Mouse (Mus musculus) intestine, embryonic 14.5 days (tissue): ENCODE measurements around the gene Cntn2. TPM values are rescaled to one million over a fixed set of nuclear protein-coding genes. Genes with fewer than 3 reads are reported as not detected.

Experiments
- ATAC-seq: fragments of 200-750 bp; cut with Nextera tagmentation; replicated peaks from 2 replicates; pipeline ENCODE4 v1.8.0; 2017; ENCODE audit warnings: low read depth, moderate number of reproducible peaks, moderate TSS enrichment, moderate library complexity; ENCODE audit not compliant: low FRiP score, low TSS enrichment
- DNase-seq: peaks from one replicate; pipeline ENCODE4 v3.0.0-alpha.2; 2018; ENCODE audit warnings: low spot score
- H3K27ac ChIP-seq: fragments of 300-500 bp; sonication (generic); 2 replicates; pipeline ENCODE4 v1.5.1; 2014; ENCODE audit warnings: low read depth, mild to moderate bottlenecking, control low read depth
- H3K27me3 ChIP-seq: fragments of 300-500 bp; sonication (generic); replicated peaks from 2 replicates; pipeline ENCODE4 v1.6.1; 2014; ENCODE audit warnings: low read length, control low read depth; ENCODE audit not compliant: control insufficient read depth, insufficient read depth
- H3K36me3 ChIP-seq: fragments of 300-500 bp; sonication (generic); 2 replicates; pipeline ENCODE4 v1.6.1; 2014; ENCODE audit warnings: low read length, control low read depth; ENCODE audit not compliant: control insufficient read depth, insufficient read depth
- H3K4me1 ChIP-seq: fragments of 300-500 bp; sonication (generic); replicated peaks from 2 replicates; pipeline ENCODE4 v1.6.1; 2014; ENCODE audit warnings: low read length, control low read depth, mixed read lengths; ENCODE audit not compliant: control insufficient read depth, insufficient read depth
- H3K4me2 ChIP-seq: fragments of 300-500 bp; sonication (generic); 2 replicates; pipeline ENCODE4 v1.6.1; 2014; ENCODE audit warnings: low read length
- H3K4me3 ChIP-seq: fragments of 300-500 bp; sonication (generic); 2 replicates; pipeline ENCODE4 v1.5.1; 2014; ENCODE audit warnings: low read depth, low read length, control low read depth, mixed read lengths
- H3K9ac ChIP-seq: fragments of 300-500 bp; sonication (generic); 2 replicates; pipeline ENCODE4 v1.6.1; 2014; ENCODE audit warnings: mild to moderate bottlenecking, low read length
- H3K9me3 ChIP-seq: fragments of 300-500 bp; sonication (generic); 2 replicates; pipeline ENCODE4 v1.6.1; 2016; ENCODE audit warnings: low read length, control low read depth; ENCODE audit not compliant: control insufficient read depth
- WGBS: fragments of 180-500 bp; shearing (Covaris S2); extraction: QIAGEN DNeasy Blood & Tissue Kit; methylation state at CpG from one replicate; pipeline ENCODE4 v1.1.7; 2014; 5-methylcytosine and 5-hydroxymethylcytosine counted together
- polyA plus RNA-seq: library from polyadenylated mRNA; unstranded; fragments of >200 nt; fragmentation: Nextera tagmentation; extraction: Ambion mirVana; gene quantifications from 2 replicates; pipeline ENCODE4 v1.2.1, GENCODE M21; 2014

The Cntn2 gene
- polyA plus RNA-seq, 1 experiment from 2014 or later = 0.32 TPM

GRCm38 (mm10) chr1:132562337-132562795, 19.3 kb upstream of the Cntn2 start:
- H3K36me3 ChIP-seq = no peaks in the 10 kb centered on the region
- no peak overlapping the region for H3K9ac ChIP-seq
- DNase-seq = no peak
- peaks cover 13% of the 10 kb centered on the region for H3K4me1 ChIP-seq
- no peak overlapping the region for H3K4me3 ChIP-seq
- no peak overlapping the region for H3K4me2 ChIP-seq
- no peak overlapping the region for H3K27ac ChIP-seq
- no peaks in the 10 kb centered on the region for H3K9me3 ChIP-seq
- ATAC-seq = no peak
- H3K27me3 ChIP-seq = no peaks in the 10 kb centered on the region
- 28% methylated on average over 10 of the region's 10 CpGs for WGBS

- H3K4me3 ChIP-seq = no peak overlapping the region
- no peak overlapping the region for H3K9ac ChIP-seq
- H3K27me3 ChIP-seq = no peaks in the 10 kb centered on the region
- WGBS = 74% methylated on average over 8 of the region's 8 CpGs
- ATAC-seq (no peak), DNase-seq (no peak)
- no peak overlapping the region for H3K27ac ChIP-seq
- peaks cover 14% of the 10 kb centered on the region for H3K4me1 ChIP-seq
- no peaks in the 10 kb centered on the region for H3K36me3 ChIP-seq
- no peak overlapping the region for H3K4me2 ChIP-seq
- H3K9me3 ChIP-seq = no peaks in the 10 kb centered on the region
Measured at GRCm38 (mm10) chr1:132560907-132561700, 18.0 kb upstream of the Cntn2 start.

- Histone ChIP-seq H3K27me3 (no peaks in the 10 kb centered on the region), H3K4me3 (no peak overlapping the region), H3K9ac (no peak overlapping the region), H3K4me1 (peaks cover 14% of the 10 kb centered on the region), H3K27ac (no peak overlapping the region), H3K4me2 (no peak overlapping the region), H3K9me3 (no peaks in the 10 kb centered on the region), H3K36me3 (no peaks in the 10 kb centered on the region)
- ATAC-seq = no peak
- WGBS = 28% methylated on average over 6 of the region's 6 CpGs
- DNase-seq = no peak
Measured at GRCm38 (mm10) chr1:132559045-132559444, 16.0 kb upstream of the Cntn2 start.

DNA sequence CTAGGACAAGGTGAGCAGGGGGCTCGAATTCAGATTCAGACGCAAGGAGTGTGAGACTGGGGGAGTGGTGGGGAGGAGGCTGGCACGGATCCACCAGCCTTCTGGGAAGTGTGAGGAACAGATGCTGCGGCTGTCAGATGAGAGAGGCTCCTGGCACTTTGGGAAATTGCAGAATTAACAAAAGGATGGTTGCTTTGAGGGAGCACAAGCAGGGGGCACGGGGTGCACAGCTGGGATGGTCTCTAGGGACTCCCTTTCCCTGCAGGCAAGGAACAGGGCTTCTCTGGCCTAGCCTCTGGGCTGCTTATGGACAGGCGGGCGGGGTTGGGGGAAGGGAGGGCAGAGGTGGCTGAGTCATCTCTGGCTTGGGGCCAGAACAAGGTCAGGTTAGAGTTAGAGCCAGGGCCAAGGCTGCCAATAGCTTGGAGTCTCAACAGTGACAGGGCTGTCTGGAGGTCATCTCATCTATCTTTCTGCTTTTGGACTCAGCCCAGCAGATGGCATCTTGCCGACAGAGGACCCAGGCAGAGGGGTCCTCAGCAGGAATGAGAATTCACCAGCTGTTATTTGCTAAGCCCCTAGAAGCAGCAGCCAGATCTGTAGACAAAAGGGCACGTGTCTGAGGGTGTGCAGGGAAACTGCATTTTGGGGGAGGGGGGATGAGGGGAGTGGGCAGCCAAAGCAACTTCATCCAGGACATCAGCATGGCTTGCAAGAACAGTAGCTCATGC, 15.0 kb upstream of the Cntn2 start:
- WGBS = 16% methylated on average over 9 of the region's 9 CpGs
- Histone ChIP-seq H3K4me3 (no peak overlapping the region), H3K4me2 (no peak overlapping the region), H3K9me3 (no peaks in the 10 kb centered on the region), H3K27ac (0 out of 2 replicates have a peak overlapping the region, but pooled peaks have one; percentile 1), H3K4me1 (peaks cover 14% of the 10 kb centered on the region), H3K9ac (no peak overlapping the region), H3K36me3 (no peaks in the 10 kb centered on the region), H3K27me3 (no peaks in the 10 kb centered on the region)
- ATAC-seq (peak; percentile 87), DNase-seq (peak; percentile 75)

DNA sequence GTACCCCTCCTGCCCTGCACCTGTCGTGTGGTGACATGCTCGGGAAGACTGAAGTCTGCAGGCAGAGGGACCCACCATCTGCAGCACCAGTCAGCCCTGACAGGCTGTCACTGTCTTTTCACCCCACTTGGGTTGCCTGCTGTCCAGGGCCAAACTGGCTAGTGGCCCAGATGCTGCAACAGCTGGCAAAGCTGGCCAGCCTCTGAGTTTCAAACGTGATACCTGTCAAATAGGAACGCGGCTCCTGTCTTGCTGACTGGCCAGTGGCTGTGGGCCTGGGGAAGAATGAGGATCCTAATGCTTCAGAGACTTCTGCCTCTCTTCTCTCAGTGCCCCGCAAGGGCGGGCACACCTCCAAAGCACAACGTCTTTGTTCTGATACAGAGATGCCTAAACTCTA, 733 bp upstream of the Cntn2 start:
- 72% methylated on average over 8 of the region's 8 CpGs for WGBS
- Histone ChIP-seq H3K9ac (no peak overlapping the region), H3K9me3 (no peaks in the 10 kb centered on the region), H3K27ac (no peak overlapping the region), H3K4me3 (no peak overlapping the region), H3K4me2 (no peak overlapping the region), H3K27me3 (peaks cover 31% of the 10 kb centered on the region), H3K4me1 (peaks cover 20% of the 10 kb centered on the region), H3K36me3 (no peaks in the 10 kb centered on the region)
- DNase-seq (no peak), ATAC-seq (no peak)

DNA sequence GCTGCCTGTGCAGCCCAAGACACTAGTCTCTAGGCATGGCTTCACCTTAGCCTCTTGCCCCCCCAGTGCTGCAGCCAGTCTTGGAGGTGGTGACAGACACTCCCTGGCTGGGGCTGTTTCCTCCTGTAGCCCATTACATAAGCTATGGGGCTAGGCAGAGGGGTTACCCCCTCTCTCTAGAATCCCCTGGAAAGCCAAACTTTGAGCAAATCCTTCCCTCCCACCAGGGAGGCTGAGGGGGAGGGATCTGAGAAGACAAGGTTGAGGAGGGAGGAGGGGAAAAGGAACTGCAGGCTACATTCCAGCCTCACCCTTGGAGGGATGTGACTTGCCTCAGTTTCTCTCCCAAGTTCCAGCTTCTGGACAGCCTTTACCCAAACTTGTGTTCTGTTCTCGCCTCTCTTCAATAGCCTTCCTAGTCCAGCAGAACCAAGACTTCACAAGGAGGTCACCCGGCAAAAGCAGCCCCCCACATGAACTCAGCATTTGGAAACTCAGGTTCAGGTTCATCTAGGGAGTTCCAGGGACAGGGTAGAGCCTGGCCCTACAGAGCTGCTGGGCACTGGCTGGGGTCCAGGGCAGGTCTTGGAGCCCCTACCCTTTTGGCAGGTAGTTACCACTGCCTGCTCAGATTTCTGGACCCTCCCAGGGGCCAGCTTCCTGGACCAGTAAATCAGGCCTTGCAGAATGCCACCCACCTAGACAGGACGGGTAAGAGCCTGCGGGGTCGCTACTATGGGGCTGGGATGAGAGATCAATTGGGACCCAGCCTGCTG, 1.0 kb downstream of the Cntn2 start:
- DNase-seq = no peak
- Histone ChIP-seq H3K9ac (no peak overlapping the region), H3K4me2 (peak overlapping the region; percentile 47), H3K4me1 (peaks cover 20% of the 10 kb centered on the region), H3K36me3 (no peaks in the 10 kb centered on the region), H3K9me3 (no peaks in the 10 kb centered on the region), H3K4me3 (no peak overlapping the region), H3K27me3 (peaks cover 31% of the 10 kb centered on the region), H3K27ac (no peak overlapping the region)
- no peak for ATAC-seq
- WGBS = 16% methylated on average over 5 of the region's 5 CpGs

- 3% methylated on average over 14 of the region's 14 CpGs for WGBS
- ATAC-seq (peak; percentile 79), DNase-seq (peak; percentile 76)
- no peak overlapping the region for H3K27ac ChIP-seq
- H3K9ac ChIP-seq = no peak overlapping the region
- no peak overlapping the region for H3K4me3 ChIP-seq
- H3K4me1 ChIP-seq = peaks cover 20% of the 10 kb centered on the region
- H3K9me3 ChIP-seq = no peaks in the 10 kb centered on the region
- H3K27me3 ChIP-seq = peaks cover 31% of the 10 kb centered on the region
- no peaks in the 10 kb centered on the region for H3K36me3 ChIP-seq
- no peak overlapping the region for H3K4me2 ChIP-seq
Measured at GRCm38 (mm10) chr1:132541171-132541823, 1.8 kb downstream of the Cntn2 start.

- Histone ChIP-seq H3K27ac (no peak overlapping the region), H3K9ac (no peak overlapping the region), H3K9me3 (no peaks in the 10 kb centered on the region), H3K27me3 (peaks cover 31% of the 10 kb centered on the region), H3K4me2 (no peak overlapping the region), H3K36me3 (no peaks in the 10 kb centered on the region), H3K4me1 (peaks cover 20% of the 10 kb centered on the region), H3K4me3 (no peak overlapping the region)
- DNase-seq (no peak), ATAC-seq (no peak; the same call in 1 of the 2 replicates)
- 51% methylated on average over 7 of the region's 7 CpGs for whole genome bisulfite sequencing
Measured at GRCm38 (mm10) chr1:132540701-132541100, 2.4 kb downstream of the Cntn2 start.
